Mouse (Mus musculus) ES-CJ7 (cell line): Measurements from ENCODE around the gene Bcl6b.

Experiments
- DNase-seq: peaks from one replicate; pipeline ENCODE4 v3.0.0; 2011; ENCODE audit warnings: low read depth, low spot score

The Bcl6b gene

GRCm38 (mm10) chr11:70233016-70233415 lies 3.4 kb upstream of the Bcl6b start:
- no peak for DNase-seq

GRCm38 (mm10) chr11:70232546-70232945 lies 2.9 kb upstream of the Bcl6b start:
- peak; percentile 77 for DNase-seq

- DNase-seq = peak; percentile 88
Measured at GRCm38 (mm10) chr11:70230239-70230727, 685 bp upstream of the Bcl6b start.

- peak; percentile 97 for DNase-seq
Measured at GRCm38 (mm10) chr11:70228828-70229227, 770 bp downstream of the Bcl6b start.

- DNase-seq = no peak
Measured at GRCm38 (mm10) chr11:70227661-70228245, 1.8 kb downstream of the Bcl6b start.

- DNase-seq = no peak
Measured at GRCm38 (mm10) chr11:70227126-70227525, 2.5 kb downstream of the Bcl6b start.

GRCm38 (mm10) chr11:70226602-70226890 lies 3.1 kb downstream of the Bcl6b start:
- DNase-seq = peak; percentile 71

- DNase-seq = peak; percentile 53
Measured at GRCm38 (mm10) chr11:70225798-70226601, 3.6 kb downstream of the Bcl6b start.

- DNase-seq = no peak
Measured at GRCm38 (mm10) chr11:70223724-70224123, 5.9 kb downstream of the Bcl6b start.

- DNase-seq = peak; percentile 63
Measured at GRCm38 (mm10) chr11:70221603-70222500, 7.7 kb downstream of the Bcl6b start.

GRCm38 (mm10) chr11:70220731-70221602 lies 8.6 kb downstream of the Bcl6b start, which contains the start of gene Slc16a13:
Gene Slc16a13 (minus strand): TSS chr11:70221064.
- peak; percentile 99 for DNase-seq

GRCm38 (mm10) chr11:70220323-70220722 lies 9.3 kb downstream of the Bcl6b start:
- DNase-seq = no peak

GRCm38 (mm10) chr11:70219873-70220272 lies 9.7 kb downstream of the Bcl6b start:
- no peak for DNase-seq

GRCm38 (mm10) chr11:70218741-70219470 lies 10.7 kb downstream of the Bcl6b start:
- DNase-seq = no peak

- no peak for DNase-seq
Measured at GRCm38 (mm10) chr11:70218039-70218438, 11.6 kb downstream of the Bcl6b start.

- no peak for DNase-seq
Measured at GRCm38 (mm10) chr11:70216103-70216502, 13.5 kb downstream of the Bcl6b start.

- DNase-seq = no peak
Measured at GRCm38 (mm10) chr11:70215301-70215700, 14.3 kb downstream of the Bcl6b start.

GRCm38 (mm10) chr11:70214856-70215209 lies 14.8 kb downstream of the Bcl6b start:
- no peak for DNase-seq

GRCm38 (mm10) chr11:70214191-70214855 lies 15.3 kb downstream of the Bcl6b start:
- no peak for DNase-seq

- DNase-seq = no peak
Measured at GRCm38 (mm10) chr11:70213736-70214135, 15.9 kb downstream of the Bcl6b start.
